Mouse (Mus musculus) limb, embryonic 14.5 days (tissue): ENCODE data around the gene Hnf4a. TPM values are rescaled to one million over a fixed set of nuclear protein-coding genes. Genes with fewer than 3 reads are reported as not detected.

Source experiments
- ATAC-seq: fragments of 200-750 bp; cut with Nextera tagmentation; 2 replicates; pipeline ENCODE4 v1.8.0; 2017; ENCODE audit warnings: low read depth, moderate number of reproducible peaks, moderate TSS enrichment; ENCODE audit not compliant: low FRiP score
- DNase-seq: peaks from one replicate; pipeline ENCODE4 v3.0.0-alpha.2; 2015; ENCODE audit warnings: low spot score
- H3K27ac ChIP-seq: fragments of 300-500 bp; sonication (generic); replicated peaks from 2 replicates; pipeline ENCODE4 v1.5.1; 2014; ENCODE audit warnings: low read depth, mild to moderate bottlenecking, low read length, moderate library complexity, mixed read lengths
- H3K27me3 ChIP-seq: fragments of 300-500 bp; sonication (generic); 2 replicates; pipeline ENCODE4 v1.6.1; 2014; ENCODE audit warnings: low read length, mixed read lengths; ENCODE audit not compliant: control insufficient read depth, insufficient read depth
- H3K36me3 ChIP-seq: fragments of 300-500 bp; sonication (generic); 2 replicates; pipeline ENCODE4 v1.6.1; 2014; ENCODE audit warnings: mild to moderate bottlenecking, low read length, moderate library complexity, mixed read lengths; ENCODE audit not compliant: control insufficient read depth, insufficient read depth
- H3K4me1 ChIP-seq: fragments of 300-500 bp; sonication (generic); 2 replicates; pipeline ENCODE4 v1.6.1; 2014; ENCODE audit warnings: antibody characterized with exemption, low read length, mixed read lengths; ENCODE audit not compliant: control insufficient read depth, insufficient read depth
- H3K4me2 ChIP-seq: fragments of 300-500 bp; sonication (generic); replicated peaks from 2 replicates; pipeline ENCODE4 v1.6.1; 2014; ENCODE audit warnings: low read depth, mild to moderate bottlenecking, low read length, moderate library complexity; ENCODE audit not compliant: severe bottlenecking
- H3K4me3 ChIP-seq: fragments of 300-500 bp; sonication (generic); replicated peaks from 2 replicates; pipeline ENCODE4 v1.5.1; 2014; ENCODE audit warnings: low read length
- H3K9ac ChIP-seq: fragments of 300-500 bp; sonication (generic); 2 replicates; pipeline ENCODE4 v1.6.1; 2014; ENCODE audit warnings: mild to moderate bottlenecking, low read depth, low read length, moderate library complexity; ENCODE audit not compliant: severe bottlenecking
- H3K9me3 ChIP-seq: fragments of 300-500 bp; sonication (generic); 2 replicates; pipeline ENCODE4 v1.6.1; 2016; ENCODE audit warnings: low read length; ENCODE audit not compliant: control insufficient read depth
- POLR2A ChIP-seq: fragments of 200-500 bp; IDR thresholded peaks from 2 replicates; pipeline ENCODE4 v1.8.0; 2012; ENCODE audit warnings: inconsistent platforms, mild to moderate bottlenecking, moderate library complexity, borderline replicate concordance; ENCODE audit not compliant: insufficient read depth, insufficient read length; ENCODE audit errors: extremely low read depth
- WGBS: fragments of 180-500 bp; shearing (Covaris S2); extraction: QIAGEN DNeasy Blood & Tissue Kit; methylation state at CpG from one replicate; pipeline ENCODE4 v1.1.7; 2014; 5-methylcytosine and 5-hydroxymethylcytosine counted together
- polyA plus RNA-seq, 2 experiments: library from polyadenylated mRNA; depleted of rRNA in 1 of 2; stranded (reverse) in 1 of 2; unstranded in 1 of 2; fragments of >200 nt; fragmentation: Nextera tagmentation in 1 of 2; extraction: Ambion mirVana in 1 of 2; gene quantifications; 2 replicates each; pipeline versions ENCODE4 v1.2.1 to v1.2.3; 2012 to 2014

The Hnf4a gene
- polyA plus RNA-seq, 2 experiments, result 0.20 TPM; not detected in 1

DNA sequence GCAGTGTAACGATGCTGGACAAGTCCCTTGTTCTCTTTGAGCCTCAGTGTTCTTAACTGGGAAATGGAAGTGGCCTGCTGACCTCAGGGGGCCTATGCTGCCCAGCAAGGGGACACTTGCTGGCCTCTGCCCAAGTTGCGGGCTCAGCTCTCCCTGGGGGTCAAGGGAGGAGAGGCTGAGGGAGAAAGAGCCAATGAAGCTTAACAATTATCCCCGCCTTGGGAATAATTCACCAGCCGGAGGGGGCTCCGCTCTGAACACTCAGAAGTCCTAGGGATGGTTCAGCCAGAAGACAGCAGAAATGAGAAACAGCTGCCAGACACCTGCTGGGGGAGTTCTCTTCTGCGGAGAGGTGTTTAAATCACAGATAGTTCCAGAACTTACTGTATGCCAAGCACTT is 43.2 kb downstream of the Hnf4a start:
- Histone ChIP-seq H3K9ac (no peak overlapping the region), H3K4me3 (no peak overlapping the region), H3K4me2 (no peak overlapping the region), H3K36me3 (no peaks in the 10 kb centered on the region), H3K9me3 (no peaks in the 10 kb centered on the region), H3K27ac (no peak overlapping the region), H3K27me3 (no peaks in the 10 kb centered on the region), H3K4me1 (no peaks in the 10 kb centered on the region)
- no peak for ATAC-seq
- TF ChIP-seq POLR2A, result no peak
- no peak for DNase-seq
- WGBS, result 43% methylated on average over 6 of the region's 6 CpGs

DNA sequence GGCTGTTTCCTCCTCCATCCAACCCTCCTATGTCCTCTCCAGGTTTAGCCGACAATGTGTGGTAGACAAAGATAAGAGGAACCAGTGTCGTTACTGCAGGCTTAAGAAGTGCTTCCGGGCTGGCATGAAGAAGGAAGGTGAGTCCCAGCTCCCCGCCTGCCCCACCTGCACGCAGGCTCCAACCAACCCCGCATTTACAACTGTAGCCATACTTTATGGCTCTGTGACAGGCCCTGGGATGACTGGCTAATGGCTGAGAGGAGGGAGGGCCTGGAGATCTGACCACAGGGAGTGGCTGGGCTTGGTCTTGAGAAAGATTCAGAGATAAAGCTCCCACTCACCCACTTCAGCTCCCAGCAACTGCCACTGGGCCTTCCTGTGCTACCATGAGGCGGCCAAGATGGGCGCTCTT is 45.9 kb downstream of the Hnf4a start:
- H3K27ac ChIP-seq, result no peak overlapping the region
- ATAC-seq, result no peak
- WGBS, result 49% methylated on average over 8 of the region's 8 CpGs
- no peaks in the 10 kb centered on the region for H3K9me3 ChIP-seq
- no peak overlapping the region for H3K4me2 ChIP-seq
- no peaks in the 10 kb centered on the region for H3K4me1 ChIP-seq
- H3K9ac ChIP-seq, result no peak overlapping the region
- H3K36me3 ChIP-seq, result no peaks in the 10 kb centered on the region
- no peaks in the 10 kb centered on the region for H3K27me3 ChIP-seq
- DNase-seq, result no peak
- TF ChIP-seq POLR2A, result no peak
- H3K4me3 ChIP-seq, result no peak overlapping the region

DNA sequence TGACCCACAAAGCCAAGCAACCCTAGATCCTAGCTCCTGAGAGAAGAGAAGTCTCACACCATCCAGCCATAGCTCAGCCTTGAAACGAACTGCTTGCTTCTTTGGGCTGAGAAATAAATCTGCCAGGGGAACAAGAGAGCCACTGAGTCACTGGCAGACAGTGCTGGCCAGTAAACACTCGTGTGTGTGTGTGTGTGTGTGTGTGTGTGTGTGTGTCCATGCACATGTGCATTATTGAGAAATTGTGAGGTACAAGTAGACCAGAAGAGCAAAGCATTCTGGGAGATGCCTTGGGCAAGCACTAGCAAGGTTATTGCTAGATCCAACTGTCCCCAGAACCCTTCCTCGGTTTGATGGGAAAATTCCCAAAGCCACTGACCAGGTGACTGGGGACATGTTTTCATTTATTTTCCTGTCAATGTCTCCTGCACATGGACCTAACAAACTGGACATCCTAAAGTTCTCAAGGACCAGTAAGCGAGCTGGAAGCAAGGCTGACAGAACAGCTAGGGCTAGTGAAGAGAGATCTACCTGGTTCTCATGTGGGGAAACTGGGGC is 47.9 kb downstream of the Hnf4a start:
- Histone ChIP-seq H3K4me1 (no peaks in the 10 kb centered on the region), H3K27ac (no peak overlapping the region), H3K9me3 (no peaks in the 10 kb centered on the region), H3K9ac (no peak overlapping the region), H3K4me3 (no peak overlapping the region), H3K4me2 (no peak overlapping the region), H3K36me3 (no peaks in the 10 kb centered on the region), H3K27me3 (no peaks in the 10 kb centered on the region)
- 70% methylated on average over 4 of the region's 4 CpGs for WGBS
- DNase-seq (no peak), ATAC-seq (no peak)
- no peak for TF ChIP-seq POLR2A

DNA sequence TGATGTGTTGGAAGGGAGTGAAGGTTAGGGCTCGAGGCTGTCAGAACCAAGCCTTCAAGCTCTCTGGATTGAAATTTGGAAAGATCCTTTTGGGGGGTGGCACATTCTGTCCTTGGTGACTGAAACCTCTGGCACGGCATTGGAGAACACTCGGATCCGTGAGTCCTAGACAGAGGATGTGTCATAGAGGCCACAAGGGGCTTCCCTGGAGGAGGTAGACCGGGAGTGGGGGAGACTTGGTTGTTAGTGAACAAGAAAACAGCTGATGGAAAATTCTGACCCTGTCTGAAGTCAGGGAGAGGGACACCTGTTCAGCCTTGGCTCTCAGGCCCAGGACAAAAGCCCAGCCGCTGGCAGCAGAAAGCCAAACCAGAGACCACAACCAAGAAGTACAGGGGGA is 48.4 kb downstream of the Hnf4a start:
- no peaks in the 10 kb centered on the region for H3K36me3 ChIP-seq
- no peak overlapping the region for H3K4me2 ChIP-seq
- H3K27me3 ChIP-seq, result no peaks in the 10 kb centered on the region
- no peak overlapping the region for H3K27ac ChIP-seq
- 78% methylated on average over 6 of the region's 6 CpGs for WGBS
- no peak for TF ChIP-seq POLR2A
- ATAC-seq, result no peak
- no peak overlapping the region for H3K9ac ChIP-seq
- no peaks in the 10 kb centered on the region for H3K9me3 ChIP-seq
- no peaks in the 10 kb centered on the region for H3K4me1 ChIP-seq
- DNase-seq, result no peak
- no peak overlapping the region for H3K4me3 ChIP-seq

DNA sequence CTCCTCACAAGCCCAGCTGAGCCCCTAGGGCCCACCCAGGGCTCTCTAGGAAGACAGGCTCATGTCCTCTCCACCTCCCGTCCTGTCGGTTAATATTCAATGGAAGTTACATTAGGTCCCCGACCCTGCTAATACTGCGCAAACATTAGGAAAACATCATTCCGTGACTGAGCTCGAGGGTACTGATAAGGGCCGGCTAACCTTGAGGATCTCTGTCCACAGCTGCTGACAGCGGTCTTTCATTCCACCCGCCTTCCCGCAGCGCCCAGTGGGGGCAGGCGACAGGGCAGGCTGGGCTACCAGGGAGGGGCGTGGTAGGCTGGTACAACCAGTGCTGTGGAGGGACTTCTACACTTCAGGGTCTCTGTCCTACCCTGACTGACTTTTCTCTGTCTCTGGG is 48.8 kb downstream of the Hnf4a start:
- no peak for TF ChIP-seq POLR2A
- ATAC-seq (no peak), DNase-seq (no peak)
- Histone ChIP-seq H3K9ac (no peak overlapping the region), H3K27ac (no peak overlapping the region), H3K4me3 (no peak overlapping the region), H3K36me3 (no peaks in the 10 kb centered on the region), H3K4me1 (no peaks in the 10 kb centered on the region), H3K4me2 (no peak overlapping the region), H3K9me3 (no peaks in the 10 kb centered on the region), H3K27me3 (no peaks in the 10 kb centered on the region)
- WGBS, result 82% methylated on average over 13 of the region's 13 CpGs

DNA sequence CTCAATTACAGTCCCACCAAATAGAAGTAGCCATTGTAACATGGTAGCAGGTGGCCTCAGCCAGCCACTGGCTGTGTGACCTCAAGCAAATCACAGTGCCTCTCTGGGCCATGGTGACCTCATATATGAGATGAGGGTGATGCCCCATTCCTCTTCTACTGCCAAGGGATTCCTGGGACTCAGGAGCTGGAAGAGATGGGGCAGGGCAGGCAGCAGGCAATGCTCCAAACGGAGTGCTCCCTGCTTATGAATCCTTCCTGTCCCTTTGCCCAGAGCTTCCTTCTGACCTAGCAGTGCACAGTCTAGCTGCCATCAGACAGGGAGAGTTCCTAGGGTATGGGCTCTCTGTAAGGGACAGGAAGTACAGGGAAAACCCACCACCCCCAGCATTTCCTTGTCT is 51.9 kb downstream of the Hnf4a start:
- Histone ChIP-seq H3K9me3 (no peaks in the 10 kb centered on the region), H3K36me3 (no peaks in the 10 kb centered on the region), H3K4me1 (no peaks in the 10 kb centered on the region), H3K27ac (no peak overlapping the region), H3K4me3 (no peak overlapping the region), H3K4me2 (no peak overlapping the region), H3K27me3 (no peaks in the 10 kb centered on the region), H3K9ac (no peak overlapping the region)
- no peak for TF ChIP-seq POLR2A
- ATAC-seq, result no peak
- WGBS, result 83% methylated on average over 1 of the region's 1 CpGs
- no peak for DNase-seq
